Mouse (Mus musculus) cortical plate, adult 2 months (tissue): ENCODE measurements at regions not wholly inside any gene's neighbourhood (a gene's known extent, or its start where the extent isn't known, plus 50 kb on each side); places are given as distances from the start of the nearest gene placed in this dataset.

Source experiments
- H3K27ac ChIP-seq: fragments of 200-500 bp; 2 replicates; pipeline ENCODE4 v1.5.1; 2012; ENCODE audit warnings: low read length, control low read depth, inconsistent platforms; ENCODE audit not compliant: insufficient read depth
- H3K4me1 ChIP-seq: fragments of 200-500 bp; 2 replicates; pipeline ENCODE4 v1.6.1; 2011; ENCODE audit warnings: low read length; ENCODE audit not compliant: control insufficient read depth, insufficient read depth
- H3K4me3 ChIP-seq: fragments of 200-500 bp; 2 replicates; pipeline ENCODE4 v1.5.1; 2011; ENCODE audit warnings: mild to moderate bottlenecking, low read length, control low read depth; ENCODE audit not compliant: insufficient read depth
- CTCF ChIP-seq: fragments of 200-500 bp; IDR thresholded peaks from 2 replicates; pipeline ENCODE4 v1.5.1; 2011; ENCODE audit warnings: mild to moderate bottlenecking, control low read depth, low read length; ENCODE audit not compliant: insufficient read depth; ENCODE audit errors: extremely low read depth
- POLR2A ChIP-seq: fragments of 200-500 bp; IDR thresholded peaks from 2 replicates; pipeline ENCODE4 v1.6.1; 2011; ENCODE audit warnings: mild to moderate bottlenecking, low read length, control low read depth; ENCODE audit not compliant: insufficient read depth; ENCODE audit errors: extremely low read depth

DNA sequence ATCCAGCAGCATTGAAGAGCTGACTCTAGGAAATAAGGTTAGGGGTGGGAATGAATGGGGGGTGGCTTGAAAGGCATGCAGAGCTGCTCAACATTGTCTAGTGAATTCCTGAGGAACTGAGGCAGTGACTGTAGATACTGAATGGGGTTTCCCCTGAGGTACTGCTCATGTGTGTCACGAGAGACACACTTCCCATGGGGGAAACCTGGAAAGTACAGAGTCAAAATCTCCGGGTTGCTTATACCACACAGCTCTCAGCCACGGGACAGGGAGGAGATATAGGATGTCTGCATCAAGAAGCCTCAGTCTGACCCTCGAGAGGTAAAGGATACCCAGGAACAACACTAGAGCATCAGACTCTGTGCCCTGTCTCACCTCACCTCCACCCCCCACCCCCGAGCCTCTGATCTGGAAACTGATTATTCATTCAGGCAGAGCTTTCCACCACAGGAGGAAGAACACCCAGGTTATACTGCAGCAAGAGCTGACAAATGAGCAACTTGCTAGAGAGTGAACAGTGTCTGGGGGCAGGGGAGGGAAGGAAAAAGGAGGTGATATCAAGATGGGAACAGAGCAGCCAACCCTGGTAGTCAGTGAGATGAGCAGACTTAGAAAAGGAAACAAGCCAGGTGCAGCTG, 102.3 kb upstream of the Nfe2l3 start:
- no peak for TF ChIP-seq POLR2A
- no peak overlapping the region for H3K4me3 ChIP-seq
- no peaks in the 10 kb centered on the region for H3K4me1 ChIP-seq
- H3K27ac ChIP-seq, result no peak overlapping the region

DNA sequence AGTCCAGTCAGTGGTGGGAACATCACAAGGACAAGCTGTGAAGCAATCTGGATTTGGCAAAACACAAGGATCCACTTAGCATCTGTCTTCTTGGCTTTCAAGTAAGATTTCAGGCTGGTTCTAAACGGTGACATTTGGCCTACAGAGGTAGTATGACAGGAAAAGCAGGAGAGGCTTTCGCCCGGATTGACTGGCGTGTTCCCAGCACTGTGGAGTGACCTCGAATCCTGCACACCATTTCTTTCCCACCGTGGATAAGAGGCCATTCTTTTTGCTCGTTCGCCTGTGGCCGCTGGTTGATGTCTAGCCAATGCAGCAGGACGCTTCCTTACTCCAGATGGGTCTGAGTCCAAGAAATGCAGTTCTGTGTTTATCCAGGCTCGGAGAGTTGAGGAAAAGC, 99.6 kb upstream of the Nfe2l3 start:
- Histone ChIP-seq H3K4me3 (no peak overlapping the region), H3K4me1 (no peaks in the 10 kb centered on the region), H3K27ac (no peak overlapping the region)
- no peak for TF ChIP-seq CTCF
- TF ChIP-seq POLR2A, result no peak

DNA sequence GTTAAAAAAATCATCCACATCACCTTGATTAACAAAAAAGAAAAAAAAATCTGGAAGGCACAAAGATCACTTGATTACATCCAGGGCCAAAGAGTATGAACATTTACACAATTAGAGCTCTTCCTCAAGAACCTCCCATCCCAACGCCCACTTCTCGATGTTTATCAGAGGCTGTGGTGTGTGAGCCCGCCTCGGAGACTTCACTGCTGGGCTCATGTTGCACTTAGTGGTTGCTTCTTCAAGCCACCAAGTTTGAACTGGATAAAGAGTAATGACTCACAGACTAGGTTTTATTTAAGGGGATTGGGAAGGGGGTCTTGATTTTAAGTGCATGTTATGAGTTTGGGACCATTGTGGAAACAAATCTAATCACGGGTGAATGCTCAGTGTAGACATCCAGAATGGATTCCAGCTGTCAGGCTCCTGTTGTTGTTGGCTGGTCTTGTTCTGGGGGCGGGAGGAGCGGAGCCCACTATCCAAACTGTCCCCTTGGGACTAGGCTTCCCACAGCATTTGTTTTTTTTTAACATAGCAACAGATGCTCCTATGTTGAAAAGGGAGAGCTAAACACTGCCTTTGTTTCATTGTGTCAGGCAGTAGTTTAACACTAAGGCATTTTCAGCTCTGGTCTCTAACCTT, 98.6 kb upstream of the Nfe2l3 start:
- Histone ChIP-seq H3K4me1 (no peaks in the 10 kb centered on the region), H3K27ac (no peak overlapping the region), H3K4me3 (no peak overlapping the region)
- no peak for TF ChIP-seq POLR2A
- TF ChIP-seq CTCF, result no peak

DNA sequence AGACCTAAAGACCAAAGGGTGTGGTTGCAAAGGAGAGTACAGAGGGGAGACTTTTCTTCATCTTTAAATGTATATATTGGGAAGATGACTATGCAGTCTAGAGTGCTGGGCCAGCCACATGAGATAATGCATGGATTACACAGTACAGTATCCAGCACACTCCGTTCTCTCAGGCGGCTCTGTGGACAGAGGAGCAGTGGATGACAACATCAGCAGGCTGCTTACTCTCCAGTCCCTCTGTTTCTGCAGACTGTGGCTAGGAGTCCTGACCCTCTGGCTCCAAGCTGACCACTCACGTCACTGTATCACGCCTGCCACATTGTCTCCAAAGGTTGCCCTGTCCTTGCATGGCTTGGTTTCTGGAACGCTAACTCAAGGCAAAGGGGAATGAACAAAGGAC, 97.2 kb upstream of the Nfe2l3 start:
- H3K4me3 ChIP-seq, result no peak overlapping the region
- no peaks in the 10 kb centered on the region for H3K4me1 ChIP-seq
- no peak for TF ChIP-seq POLR2A
- no peak for TF ChIP-seq CTCF
- H3K27ac ChIP-seq, result no peak overlapping the region

DNA sequence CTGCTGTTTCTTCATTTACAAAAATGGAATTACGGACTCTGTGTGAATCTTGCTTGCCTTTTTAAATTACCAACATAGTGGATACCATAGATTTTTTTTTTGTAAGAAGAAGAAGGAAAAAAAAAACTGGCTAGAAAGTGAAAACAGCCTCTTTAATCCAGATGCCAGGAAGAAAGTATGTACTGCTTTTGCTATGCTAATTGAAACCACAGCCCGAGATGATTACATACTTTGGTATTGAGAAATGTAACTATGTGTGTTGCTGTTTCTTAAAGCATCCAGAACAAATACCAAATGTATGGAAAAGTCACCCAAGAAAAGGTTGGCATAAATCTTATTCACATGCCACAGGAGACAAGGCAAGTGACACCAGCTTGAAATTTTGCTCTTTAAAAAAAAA, 93.2 kb upstream of the Nfe2l3 start:
- TF ChIP-seq POLR2A, result no peak
- no peak for TF ChIP-seq CTCF
- H3K27ac ChIP-seq, result no peak overlapping the region
- no peaks in the 10 kb centered on the region for H3K4me1 ChIP-seq
- no peak overlapping the region for H3K4me3 ChIP-seq

DNA sequence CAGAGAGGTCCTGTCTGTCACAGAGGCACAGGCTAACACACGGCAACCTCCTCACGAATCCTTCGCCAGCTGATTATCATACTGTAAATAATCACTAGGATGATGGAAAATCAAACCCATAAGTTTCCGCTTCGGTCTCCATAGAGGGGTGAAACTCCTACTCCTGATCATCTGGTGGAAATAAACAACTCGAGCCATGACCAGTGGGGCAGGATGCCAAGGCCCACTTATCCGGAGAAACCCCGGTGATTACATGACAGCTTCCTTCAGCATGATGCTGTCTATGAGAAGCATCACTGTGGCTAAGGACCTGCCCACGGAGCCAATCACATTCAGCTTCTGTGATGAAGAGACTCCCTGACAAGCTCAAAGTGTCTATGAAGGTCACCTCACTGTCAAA, 84.7 kb upstream of the Nfe2l3 start:
- no peak overlapping the region for H3K27ac ChIP-seq
- H3K4me1 ChIP-seq, result no peaks in the 10 kb centered on the region
- TF ChIP-seq CTCF, result no peak
- TF ChIP-seq POLR2A, result no peak
- H3K4me3 ChIP-seq, result no peak overlapping the region

DNA sequence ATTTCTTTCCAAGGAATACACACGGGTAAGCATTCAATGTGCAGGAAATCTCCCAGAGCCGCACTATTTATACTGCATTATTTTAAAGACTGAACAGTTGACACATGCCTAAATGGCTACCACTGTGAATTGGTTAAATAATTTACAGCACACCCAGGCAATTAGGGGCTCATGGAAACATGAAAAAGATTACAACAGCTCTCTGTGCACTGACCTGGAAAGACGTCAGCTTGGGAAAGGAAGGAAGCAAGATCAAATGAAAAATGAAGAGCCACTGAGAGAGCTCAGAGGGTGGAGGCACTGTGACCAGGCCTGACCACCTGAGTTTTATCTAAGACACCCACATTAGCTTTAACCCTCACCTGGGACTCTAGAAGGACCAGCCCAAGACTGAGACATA, 82.7 kb upstream of the Nfe2l3 start:
- no peak for TF ChIP-seq CTCF
- TF ChIP-seq POLR2A, result no peak

DNA sequence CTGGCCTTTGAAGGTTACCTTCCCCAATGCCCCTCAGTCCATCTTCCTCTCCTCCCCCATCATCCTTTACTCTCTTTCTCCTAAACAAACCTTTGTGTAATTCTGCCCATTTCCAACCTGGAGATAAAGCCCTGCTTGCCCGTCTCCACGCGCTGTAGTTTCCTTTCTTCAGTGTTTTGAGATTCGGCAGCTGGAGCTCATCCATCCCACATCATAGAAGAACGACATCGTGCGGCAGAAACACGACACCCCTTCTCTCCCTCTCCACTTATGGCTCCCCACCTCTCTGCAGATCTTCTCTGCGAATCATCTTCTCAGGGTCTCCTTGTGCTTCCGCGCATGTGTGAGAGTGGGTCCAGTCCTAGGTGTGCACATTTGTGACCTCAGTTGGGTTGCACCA, 77.4 kb upstream of the Nfe2l3 start:
- H3K27ac ChIP-seq, result no peak overlapping the region
- TF ChIP-seq POLR2A (no peak), CTCF (no peak)
- no peaks in the 10 kb centered on the region for H3K4me1 ChIP-seq
- H3K4me3 ChIP-seq, result no peak overlapping the region

More for the DNA sequence above, 82.7 kb upstream of the Nfe2l3 start:
- no peak overlapping the region for H3K4me3 ChIP-seq
- no peaks in the 10 kb centered on the region for H3K4me1 ChIP-seq
- H3K27ac ChIP-seq, result no peak overlapping the region

DNA sequence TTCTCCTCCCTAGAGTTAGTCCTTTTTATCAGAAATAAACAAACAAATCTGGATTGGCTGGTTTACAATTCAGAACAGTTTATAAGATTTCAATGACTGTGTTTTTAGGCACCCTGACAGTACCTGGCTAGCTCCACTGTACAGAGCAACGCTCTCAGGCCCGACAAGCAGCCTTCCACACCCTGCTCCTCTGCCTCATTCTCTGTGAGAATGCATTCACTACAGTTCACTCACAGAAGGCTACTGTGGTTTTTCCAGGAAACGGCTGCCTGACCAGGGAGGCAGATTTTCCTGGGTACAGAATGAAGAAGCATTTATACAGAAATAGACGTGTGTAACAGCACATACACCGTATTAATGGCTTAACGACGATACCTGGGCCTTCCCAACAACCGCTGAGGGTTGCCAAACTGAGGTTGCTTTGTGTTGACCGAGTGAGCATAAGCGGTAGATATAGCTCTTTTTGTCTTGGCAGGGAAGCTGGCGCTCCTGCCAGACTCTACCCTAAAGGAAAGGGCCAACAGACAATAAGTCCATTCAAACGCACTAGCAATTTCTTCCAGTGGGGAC, 70.8 kb upstream of the Nfe2l3 start:
- TF ChIP-seq POLR2A (no peak), CTCF (no peak)
- Histone ChIP-seq H3K4me1 (no peaks in the 10 kb centered on the region), H3K4me3 (no peak overlapping the region), H3K27ac (no peak overlapping the region)

DNA sequence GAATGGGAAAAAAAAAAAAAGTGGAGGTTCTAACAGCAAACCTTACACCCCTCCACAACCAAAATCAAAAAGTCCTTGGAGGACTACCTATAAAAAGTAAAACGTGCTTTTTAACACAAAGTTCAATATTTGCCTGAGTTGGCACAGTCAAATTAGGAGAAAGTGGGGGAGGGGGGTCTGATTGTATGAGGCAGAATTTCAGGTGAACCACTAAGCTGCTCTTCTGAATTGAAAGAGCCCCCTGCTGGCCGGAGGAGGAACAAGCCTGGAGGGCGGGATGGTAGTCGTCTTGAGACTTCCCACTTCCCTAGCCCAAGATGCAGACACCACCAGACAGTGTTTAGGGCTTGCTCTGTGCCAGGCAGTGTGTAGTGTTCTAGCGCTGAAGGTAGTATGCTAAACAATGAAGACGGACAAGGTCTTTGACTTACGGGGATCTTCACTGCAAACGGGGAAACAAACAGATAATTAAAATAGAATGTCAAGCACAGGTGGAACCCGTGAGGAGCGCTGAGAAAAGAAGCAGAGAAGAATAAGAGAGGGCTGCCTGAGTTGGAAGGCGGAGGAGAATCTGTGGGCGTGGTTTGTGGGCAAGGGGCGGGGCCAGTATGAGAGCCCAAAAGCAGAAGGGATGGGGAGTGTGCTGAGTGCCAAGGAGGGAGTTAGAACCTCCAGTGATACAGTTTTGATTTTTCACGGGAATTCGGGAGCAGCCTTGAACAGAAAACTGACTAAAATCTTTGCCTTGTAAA, 69.8 kb upstream of the Nfe2l3 start:
- H3K4me1 ChIP-seq, result no peaks in the 10 kb centered on the region
- H3K27ac ChIP-seq, result no peak overlapping the region
- TF ChIP-seq CTCF (peak; percentile 60), POLR2A (no peak)
- no peak overlapping the region for H3K4me3 ChIP-seq
